Mouse (Mus musculus) left cerebral cortex, adult 11 months (tissue): ENCODE data around the gene Tgfb1.

Experiments used
- DNase-seq: peaks from one replicate; pipeline ENCODE4 v3.0.0; 2022; ENCODE audit warnings: low spot score

The Tgfb1 gene

DNA sequence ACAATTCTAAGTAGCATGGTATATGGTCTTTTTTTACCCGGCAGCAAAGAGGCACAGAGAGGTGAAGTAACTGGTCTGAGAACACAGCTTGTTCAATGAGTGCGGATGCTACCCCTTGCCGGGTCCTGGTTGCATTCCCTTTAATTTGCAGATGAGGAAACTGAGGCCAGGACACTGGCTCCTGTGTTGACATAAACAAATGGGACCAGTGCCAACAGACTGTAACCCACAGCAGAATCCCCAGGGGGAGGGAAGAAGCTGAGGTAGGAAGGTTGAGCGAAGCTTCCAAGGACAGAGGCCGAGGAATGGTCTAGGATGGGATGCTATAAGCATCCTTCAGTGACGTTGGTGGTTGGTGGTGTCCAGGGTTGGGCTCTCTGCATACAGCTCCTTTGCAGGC is 11.4 kb upstream of the Tgfb1 start:
- no peak for DNase-seq

DNA sequence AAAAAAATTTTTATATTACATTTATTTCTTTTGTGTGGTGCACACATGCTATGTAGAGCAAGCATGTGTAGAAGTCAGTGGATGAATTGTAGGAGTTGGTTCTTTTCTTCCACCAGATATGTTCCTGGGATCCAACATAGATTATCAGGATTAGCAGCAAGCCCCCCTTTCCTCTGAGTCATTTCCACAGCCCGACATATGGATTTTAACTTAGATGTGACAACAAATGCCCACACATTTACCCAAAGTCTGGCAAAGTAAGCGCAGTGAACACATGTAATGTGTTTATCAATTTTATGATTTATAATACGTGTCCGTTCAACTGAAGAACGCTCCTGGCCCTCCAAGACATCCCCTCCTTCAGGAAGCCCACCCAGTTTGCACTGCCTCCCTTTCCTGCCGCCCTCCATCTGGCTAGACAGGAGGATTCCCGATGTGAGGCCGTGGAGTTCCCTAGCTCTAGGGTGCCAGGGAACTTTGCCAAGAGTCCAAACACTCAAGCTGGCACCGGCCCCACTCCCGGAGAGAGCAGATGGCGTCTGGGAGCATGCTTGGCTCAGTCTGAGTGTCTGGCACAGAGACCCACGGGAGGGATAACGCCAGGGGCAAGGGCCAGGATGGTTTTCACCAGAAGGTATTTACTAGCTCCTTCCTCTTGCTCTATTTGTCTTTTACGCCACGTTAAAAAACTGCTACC is 10.6 kb upstream of the Tgfb1 start:
- DNase-seq, result peak; percentile 79

DNA sequence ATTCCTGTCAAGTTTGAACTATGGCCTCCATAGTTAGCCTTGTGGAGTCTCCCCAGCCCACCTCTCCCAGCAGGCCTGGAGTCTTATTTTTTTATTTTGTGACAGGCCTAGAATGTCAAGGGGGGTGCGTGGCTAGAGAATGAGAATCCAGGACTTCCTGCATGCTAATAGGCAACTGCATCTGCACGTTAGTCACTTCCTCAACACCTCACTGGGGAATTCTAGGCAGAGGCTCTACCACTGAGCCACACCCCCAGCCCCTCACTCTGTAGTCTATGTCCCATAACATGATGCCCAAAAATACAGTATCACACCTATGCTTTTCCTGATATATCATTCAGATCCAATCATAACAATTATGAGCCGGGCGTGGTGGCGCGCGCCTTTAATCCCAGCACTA is 9.8 kb upstream of the Tgfb1 start:
- no peak for DNase-seq

DNA sequence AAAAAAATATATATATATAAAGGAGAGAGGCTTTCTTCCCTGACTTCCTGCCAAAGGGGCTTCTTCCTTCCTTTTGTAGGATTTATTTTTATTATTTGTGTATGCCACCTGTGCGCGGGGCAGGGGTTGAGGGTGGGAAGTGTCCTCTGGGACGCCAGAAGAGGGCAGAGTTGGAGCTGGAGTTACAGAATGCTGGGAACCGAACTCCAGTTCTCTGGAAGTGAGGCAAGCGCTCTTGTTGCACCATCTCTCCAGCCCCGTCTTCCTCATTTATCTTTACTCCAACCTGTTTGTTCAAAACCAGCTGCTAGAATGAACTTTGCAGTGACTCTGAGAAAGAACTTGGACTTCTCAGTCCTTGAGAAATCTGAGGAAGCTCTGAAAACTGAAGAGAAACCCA is 6.8 kb upstream of the Tgfb1 start:
- no peak for DNase-seq

DNA sequence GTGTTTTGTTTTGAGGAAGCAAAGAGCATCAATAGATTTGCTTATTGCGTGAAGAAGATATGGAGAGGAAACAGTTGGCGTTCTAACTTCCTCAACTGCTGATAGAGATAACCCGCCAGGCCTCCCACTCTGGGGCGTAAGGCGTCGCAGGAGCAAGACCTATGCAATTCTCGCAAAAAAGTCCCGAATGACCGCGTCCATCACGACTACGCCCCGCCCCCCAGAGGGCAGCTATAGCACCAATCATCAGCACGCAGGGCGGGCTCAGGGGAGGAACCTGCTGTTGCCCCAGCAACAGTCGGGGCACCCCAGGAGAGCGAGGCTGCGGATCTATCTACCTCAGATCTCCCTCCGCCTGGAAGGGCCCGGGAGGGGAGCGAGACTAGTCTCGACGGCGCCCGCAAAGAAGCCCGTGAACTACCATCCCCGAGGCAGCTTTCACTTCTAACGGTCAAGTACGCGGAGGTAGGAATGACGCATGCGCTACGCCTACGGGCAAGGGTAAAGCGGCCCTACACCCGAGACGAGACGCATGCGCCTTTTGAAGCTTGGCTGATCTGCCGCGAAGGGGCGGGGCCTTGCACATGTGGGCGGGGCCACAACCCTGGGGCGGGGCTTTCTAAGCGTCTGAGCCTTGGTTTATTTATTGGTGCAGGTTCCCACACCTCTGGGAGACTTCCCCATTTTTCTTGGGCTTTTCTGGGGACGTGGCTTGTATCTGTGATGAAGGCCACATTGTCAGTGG is 6.1 kb upstream of the Tgfb1 start, which contains the start of gene B9d2:
Gene B9d2, plus strand, starts transcription at position 267 of the 745 bp plus-strand sequence.
- DNase-seq, result peak; percentile 92

DNA sequence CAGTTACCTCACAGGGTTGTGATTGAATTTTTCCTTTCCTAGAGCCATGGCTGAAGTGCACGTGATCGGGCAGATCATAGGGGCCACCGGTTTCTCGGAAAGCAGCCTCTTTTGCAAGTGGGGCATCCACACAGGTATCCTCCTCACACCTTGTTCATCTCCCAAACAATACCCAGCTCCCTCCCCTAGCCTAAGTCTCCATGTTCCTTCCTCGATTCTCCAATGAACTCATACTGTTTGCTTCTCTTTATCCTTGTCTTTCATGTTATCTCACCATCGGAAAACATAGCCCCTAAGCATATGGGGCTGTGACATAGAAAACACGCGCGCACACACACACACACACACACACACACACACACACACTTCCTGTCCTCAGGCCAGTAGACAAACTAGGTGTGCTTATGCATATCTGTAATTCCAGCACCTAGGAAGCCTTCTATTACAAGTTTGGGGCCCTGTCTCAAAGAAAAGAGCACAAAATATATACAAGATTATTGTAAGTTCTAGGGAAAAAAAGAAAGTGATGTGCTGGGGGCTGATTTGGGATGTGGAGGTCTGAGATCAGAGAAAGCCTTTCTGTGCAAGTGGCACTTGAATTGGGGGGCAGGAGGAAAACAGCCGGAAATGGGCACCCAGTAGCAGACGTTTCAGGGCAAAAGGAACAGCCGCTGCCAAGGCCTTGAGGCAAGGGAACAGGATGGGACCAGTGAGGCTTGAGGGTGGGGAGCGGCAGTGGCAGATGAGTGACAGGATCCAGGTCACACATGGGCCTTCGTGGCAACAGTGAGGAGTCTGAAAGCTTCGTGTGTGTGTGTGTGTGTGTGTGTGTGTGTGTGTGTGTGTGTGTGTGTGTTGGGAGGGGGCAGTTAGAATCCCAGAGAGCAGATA is 5.2 kb upstream of the Tgfb1 start:
- DNase-seq, result no peak

DNA sequence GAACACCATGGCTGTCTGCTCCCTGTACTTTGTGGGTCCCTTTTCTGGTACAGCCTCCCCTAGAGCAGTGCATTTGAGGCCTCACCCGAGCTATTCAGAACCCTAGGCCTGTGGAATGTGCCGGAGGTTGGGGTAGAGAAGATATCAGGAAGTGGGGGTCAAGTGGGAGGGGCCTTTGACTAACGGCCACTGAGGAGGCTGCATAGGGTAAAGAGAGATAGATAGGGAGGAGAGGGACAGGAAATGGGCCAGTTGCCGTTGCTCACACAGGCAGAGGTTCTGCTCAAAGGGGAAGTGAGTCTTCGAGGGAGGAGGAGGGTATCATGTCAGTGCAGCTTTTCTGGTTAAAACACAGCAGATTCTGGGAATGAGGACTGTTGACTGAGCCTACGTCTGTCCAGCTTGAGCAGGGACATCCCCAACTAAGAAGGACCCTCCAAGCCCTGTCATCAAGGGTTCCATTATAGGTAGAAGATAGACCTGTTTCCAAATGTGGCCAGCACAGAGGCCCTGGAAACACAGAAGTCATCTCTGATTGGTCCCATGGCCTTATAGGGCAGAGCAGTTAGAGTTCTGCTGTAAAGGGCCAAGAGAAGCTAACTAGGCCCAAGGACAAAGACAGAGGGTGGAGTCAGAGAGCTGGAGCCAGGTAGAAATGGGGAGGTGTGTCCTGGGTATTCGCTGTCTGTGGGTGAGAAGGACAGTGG is 3.2 kb upstream of the Tgfb1 start:
- no peak for DNase-seq

DNA sequence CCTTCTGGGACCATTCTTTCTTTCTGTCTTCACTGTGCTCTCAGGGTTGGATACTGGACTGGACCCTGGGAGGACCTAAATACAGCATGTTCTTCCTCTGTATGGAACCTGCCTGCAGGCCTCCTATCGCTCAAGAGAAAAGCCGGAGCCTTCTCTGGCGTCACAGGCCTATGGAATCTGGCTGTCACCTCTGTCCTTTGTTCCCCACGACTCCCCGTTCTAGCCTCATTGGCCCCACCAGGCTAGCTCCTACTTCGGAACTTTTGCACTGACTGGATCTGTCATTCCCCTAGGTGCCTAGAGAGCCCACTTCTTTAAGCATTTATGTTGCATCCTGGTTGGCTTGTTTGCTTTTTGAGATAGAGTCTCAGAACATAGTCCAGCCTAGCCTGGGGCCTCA is 2.1 kb upstream of the Tgfb1 start:
- DNase-seq, result no peak

DNA sequence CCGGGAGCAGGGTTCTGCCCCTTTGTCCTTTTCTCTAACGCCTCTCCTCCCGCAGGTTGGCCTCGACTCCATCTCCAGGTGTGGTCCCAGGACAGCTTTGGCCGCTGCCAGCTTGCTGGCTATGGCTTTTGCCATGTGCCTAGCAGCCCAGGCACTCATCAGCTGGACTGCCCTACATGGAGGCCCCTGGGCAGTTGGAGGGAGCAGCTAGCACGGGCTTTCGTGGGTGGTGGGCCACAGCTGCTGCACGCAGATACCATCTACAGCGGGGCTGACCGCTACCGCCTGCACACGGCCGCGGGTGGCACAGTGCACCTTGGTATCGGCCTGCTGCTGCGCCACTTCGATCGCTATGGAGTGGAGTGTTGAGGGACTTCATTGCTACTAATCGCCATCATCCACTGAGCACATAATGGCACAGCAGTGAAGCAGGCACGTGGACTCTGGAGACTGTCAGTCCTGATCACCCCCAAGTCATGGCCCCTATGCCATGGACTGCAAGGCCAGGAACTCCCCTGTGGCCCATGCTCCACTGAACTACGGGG is 804 bp upstream of the Tgfb1 start:
- no peak for DNase-seq

DNA sequence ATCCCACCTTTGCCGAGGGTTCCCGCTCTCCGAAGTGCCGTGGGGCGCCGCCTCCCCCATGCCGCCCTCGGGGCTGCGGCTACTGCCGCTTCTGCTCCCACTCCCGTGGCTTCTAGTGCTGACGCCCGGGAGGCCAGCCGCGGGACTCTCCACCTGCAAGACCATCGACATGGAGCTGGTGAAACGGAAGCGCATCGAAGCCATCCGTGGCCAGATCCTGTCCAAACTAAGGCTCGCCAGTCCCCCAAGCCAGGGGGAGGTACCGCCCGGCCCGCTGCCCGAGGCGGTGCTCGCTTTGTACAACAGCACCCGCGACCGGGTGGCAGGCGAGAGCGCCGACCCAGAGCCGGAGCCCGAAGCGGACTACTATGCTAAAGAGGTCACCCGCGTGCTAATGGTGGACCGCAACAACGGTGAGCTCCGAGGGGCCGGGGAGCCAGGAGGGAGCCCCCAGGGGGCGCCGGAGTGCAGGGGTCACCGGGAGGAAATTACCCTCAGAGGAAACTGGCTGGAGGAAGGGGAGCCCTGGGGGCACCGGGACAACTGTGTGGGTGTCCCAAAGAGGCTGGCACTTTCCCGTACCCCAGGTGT is 1.1 kb downstream of the Tgfb1 start:
- DNase-seq, result no peak

DNA sequence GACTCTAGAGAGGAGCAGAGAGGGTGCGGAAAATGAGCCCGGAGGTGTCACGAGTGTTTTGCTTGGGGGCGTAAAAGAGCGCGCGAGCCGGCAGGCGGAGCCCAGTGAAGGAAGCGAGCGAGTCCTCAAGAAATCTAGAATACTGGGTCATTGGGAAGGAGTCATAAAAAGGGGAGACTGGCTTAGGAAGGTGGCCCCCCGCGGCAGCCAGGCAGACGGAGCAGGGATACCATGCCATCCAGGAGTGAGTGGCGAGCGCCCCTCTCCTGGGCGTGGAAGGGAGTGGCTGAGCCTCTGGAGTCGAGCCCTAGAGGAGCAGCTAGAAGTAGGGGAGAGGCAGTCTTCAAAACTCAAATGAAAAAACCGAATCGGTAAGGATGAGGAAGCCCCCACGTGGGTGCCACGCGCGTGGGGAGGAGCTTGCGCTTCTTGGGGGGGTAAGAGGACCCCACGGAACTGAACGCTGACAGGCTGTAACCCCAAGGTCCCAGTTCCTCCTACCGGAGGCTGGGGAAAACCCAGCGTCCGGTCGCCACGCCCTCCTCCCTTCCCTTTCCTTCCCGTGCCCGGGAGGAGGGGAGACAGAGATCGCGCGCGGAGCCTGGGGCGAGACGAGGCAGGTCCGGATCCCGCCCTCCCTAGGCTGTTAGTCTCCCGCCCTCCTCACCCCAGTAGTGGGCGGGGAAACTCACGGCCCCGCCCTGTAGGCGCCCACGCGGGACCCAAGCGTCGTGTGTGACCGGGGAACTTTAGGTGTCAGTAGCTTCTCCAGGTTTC is 2.2 kb downstream of the Tgfb1 start:
- DNase-seq, result no peak

DNA sequence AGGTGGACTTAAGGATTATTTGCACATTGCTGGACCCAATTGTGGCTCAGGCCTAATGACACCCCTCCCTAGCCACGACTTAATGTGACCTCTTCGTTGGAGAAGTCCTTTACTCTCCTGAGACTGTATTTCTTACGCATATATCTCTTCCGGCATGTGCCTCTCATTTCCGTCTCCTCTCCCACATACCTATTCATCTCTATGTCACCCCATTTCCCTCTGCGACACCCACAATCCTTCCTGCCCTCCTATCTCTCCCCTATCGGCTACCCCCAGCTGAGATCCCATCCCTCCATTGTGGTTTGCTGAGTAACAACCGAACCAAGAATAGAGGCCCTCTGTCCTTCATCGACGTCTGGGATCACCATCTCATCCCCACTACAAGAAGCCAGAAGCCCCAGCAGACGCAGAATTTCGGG is 2.8 kb downstream of the Tgfb1 start:
- no peak for DNase-seq

DNA sequence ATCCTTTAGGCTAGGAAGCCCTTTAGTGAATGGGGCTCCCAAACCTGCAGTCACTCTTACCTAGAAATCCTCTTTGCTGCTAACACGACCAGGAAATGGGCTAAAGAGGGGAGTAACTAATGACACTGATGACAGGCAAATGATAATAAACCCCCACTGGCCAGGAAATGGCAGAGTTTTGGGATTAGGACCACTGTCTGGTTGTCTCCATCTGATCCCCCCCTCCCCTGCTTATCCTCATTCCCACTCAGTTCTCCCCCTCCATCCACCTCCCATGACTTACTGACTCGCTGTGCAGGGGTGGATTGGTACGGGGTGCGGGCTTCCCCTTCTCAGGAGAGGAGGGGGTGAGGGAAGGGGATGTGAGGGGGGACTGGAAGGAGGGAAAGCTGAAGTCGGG is 3.2 kb downstream of the Tgfb1 start:
- no peak for DNase-seq

DNA sequence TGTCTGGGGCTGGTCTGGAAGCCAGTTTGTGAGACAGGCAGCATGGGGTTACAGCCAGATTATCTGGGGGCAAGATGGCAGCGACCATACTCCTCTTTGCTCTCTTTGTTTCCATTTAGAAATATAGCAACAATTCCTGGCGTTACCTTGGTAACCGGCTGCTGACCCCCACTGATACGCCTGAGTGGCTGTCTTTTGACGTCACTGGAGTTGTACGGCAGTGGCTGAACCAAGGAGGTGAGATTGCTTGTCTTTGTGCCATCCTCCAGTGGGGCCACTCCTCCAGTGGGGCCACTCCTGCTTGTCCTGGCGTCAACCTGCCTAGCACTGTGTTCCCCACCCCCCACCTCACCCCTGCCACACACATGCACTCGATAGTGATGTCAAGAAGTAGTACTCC is 7.3 kb downstream of the Tgfb1 start:
- no peak for DNase-seq

DNA sequence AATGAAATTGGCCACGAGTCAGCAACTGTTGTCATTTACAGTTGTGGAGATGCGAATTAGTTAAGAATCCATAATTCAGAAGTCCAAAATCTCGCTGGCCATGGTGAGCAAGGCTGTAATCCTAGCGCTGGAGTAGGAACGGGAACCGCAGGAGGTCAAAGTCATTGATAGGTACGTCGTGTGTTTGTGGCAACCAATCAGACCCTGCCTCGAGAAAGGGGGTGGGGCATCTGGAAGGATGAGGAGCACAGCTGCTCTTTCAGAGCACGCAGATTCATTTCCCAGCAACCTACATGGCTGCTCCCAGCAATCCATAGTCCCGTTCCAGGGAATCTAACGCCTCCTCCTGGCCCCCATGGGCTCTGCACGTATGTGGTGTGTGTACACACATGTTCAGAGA is 13.0 kb downstream of the Tgfb1 start:
- DNase-seq, result no peak

DNA sequence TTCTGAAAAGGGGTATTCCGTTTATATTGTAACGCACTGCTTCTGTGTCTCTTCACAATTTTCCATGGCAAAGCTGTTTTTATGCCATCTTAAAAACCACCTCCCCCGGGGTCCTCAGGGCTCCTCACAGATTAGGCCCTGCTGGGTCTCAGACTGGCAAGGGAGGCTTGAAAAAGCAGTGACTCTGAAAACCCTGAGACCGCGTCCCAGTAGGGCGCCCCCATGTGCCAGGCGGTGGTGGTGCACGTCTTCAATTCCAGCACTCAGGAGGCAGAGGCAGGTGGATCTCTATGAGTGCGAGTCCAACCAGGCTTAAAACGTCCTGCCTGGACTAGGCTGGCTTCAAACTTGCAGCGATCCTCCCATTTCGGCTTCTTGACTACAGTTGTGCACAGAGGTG is 13.9 kb downstream of the Tgfb1 start:
- DNase-seq, result no peak

DNA sequence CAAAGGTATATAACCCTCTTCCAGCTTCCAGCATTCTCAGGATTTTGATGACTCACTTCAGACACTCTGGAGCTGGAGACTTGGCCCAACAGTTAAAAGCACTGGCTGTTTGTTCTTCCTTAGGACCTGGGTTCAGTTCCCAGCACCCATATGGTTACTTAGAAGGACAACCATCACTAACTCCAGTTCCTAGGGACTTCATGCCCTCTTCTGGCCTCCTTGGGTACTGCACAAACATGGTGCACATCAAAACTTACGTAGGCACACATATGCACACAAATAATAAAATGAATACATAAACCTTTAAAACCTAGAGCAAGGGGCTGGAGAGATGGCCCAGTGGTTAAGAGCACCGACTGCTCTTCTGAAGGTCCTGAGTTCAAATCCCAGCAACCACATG is 15.5 kb downstream of the Tgfb1 start:
- no peak for DNase-seq

DNA sequence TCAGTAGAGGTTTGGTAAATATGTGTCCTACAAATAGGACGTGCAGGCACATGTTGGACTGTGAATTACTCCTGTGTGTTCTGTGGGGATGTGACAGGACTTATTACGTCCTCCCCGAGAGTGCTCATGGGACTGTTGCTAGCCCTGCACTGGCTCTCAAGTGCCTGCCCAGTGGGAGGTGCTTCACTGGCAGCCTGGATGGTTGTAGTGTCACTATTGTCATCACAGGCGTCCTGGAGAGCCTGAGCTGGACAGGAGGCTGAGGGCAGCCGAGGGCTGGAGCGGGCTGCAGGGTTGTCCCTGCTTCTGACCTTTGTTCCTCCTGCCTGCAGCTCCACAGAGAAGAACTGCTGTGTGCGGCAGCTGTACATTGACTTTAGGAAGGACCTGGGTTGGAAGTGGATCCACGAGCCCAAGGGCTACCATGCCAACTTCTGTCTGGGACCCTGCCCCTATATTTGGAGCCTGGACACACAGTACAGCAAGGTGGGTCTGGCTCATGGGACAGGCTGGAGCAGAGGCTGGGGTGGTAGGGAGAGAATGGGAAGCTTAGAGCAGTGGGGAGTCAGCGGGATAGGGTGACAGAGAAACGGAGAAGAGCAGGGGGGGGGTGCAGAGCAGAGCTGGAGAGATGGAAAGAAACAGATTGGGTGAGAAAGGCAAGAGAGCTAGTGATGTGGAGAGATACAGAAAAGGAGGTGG is 17.1 kb downstream of the Tgfb1 start:
- DNase-seq, result no peak

DNA sequence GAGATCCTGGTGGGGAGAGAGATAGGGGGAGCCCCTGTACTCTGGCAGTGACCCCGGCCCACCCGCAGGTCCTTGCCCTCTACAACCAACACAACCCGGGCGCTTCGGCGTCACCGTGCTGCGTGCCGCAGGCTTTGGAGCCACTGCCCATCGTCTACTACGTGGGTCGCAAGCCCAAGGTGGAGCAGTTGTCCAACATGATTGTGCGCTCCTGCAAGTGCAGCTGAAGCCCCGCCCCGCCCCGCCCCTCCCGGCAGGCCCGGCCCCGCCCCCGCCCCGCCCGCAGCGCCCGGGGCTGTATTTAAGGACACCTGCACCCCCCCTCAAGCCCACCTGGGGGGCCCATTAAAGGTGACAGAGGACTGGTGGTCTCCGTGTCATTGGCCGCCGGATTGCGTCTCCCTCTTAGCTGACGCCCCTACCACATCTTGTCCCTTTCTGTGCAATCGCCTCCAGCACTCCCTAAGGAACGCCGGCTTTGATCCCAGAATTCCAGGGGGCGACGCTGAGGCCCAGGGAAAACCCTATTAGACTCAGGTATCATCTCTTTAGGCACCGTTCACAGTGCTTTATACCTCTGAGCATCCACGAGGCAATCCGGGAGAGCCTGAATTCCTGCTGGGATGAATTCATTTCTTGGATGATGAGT is 18.0 kb downstream of the Tgfb1 start:
- DNase-seq, result no peak
